Mouse (Mus musculus): ENCODE measurements at regions not wholly inside any gene's neighbourhood (a gene's known extent, or its start where the extent isn't known, plus 50 kb on each side); places are given as distances from the start of the nearest gene placed in this dataset.

- TF ChIP-seq CTCF (IDR thresholded peaks at IDR 0.05; ENCODE audit: low read depth, low read length) (no peak), TAL1 (conservative IDR thresholded peaks at IDR 0.05; ENCODE audit: low read depth, low read length) (no peak), GATA1 (IDR thresholded peaks at IDR 0.05; ENCODE audit: borderline replicate concordance, low read length) (no peak), POLR2AphosphoS5 (IDR thresholded peaks at IDR 0.05; ENCODE audit: insufficient replicate concordance, low read depth, low read length) (no peak), GATA2 (IDR thresholded peaks at IDR 0.05; ENCODE audit: borderline replicate concordance, low read depth, low read length) (no peak)
These were observed 112.8 kb upstream of the Tmem45b start for GRCm38 (mm10) chr9:31577066-31577465.

Data from G1E (cell line).